Mouse (Mus musculus) small intestine, adult 2 months (tissue): Measurements from ENCODE around the gene Dpt.

Experiments
- CTCF ChIP-seq: fragments of 200-500 bp; IDR thresholded peaks from 2 replicates; pipeline ENCODE4 v1.5.1; 2012; ENCODE audit warnings: low read depth, mild to moderate bottlenecking, control low read depth, inconsistent platforms, low read length, moderate library complexity, mixed read lengths; ENCODE audit not compliant: insufficient replicate concordance, insufficient read length; ENCODE audit errors: extremely low read depth
- POLR2A ChIP-seq: fragments of 200-500 bp; IDR thresholded peaks from 2 replicates; pipeline ENCODE4 v1.6.1; 2012; ENCODE audit warnings: low read depth, mild to moderate bottlenecking, control low read depth, inconsistent platforms, low read length, moderate library complexity

DNA sequence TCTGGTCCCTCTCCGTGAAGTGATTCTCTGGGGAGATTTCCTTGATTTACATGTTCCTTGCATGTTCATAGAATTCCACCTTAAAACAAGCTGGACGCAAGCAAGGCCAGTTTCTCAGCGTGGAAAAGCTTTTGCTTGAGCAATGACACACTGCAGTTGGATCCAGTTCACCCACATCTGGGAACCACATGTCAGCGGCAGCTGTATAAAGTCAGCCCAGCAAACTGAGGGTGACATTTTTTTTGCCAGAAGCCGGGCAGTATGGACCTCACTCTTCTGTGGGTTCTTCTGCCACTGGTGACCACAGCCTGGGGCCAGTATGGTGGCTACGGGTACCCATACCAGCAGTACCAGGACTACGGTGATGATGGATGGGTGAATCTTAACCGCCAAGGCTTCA, at the start of gene Dpt:
- TF ChIP-seq CTCF: no peak
- TF ChIP-seq POLR2A: no peak
